Mouse (Mus musculus) stomach, embryonic 15.5 days (tissue): ENCODE data around the gene Exoc3l. TPM values are rescaled to one million over a fixed set of nuclear protein-coding genes. Genes with fewer than 3 reads are reported as not detected.

ENCODE experiments used
- ATAC-seq: fragments of 200-750 bp; cut with Nextera tagmentation; 2 replicates; pipeline ENCODE4 v1.8.0; 2017; ENCODE audit warnings: low read depth, moderate number of reproducible peaks, moderate TSS enrichment; ENCODE audit not compliant: insufficient read depth, low FRiP score
- H3K27ac ChIP-seq: fragments of 300-500 bp; sonication (generic); 2 replicates; pipeline ENCODE4 v1.5.1; 2015; ENCODE audit warnings: mild to moderate bottlenecking, inconsistent platforms
- H3K27me3 ChIP-seq: fragments of 300-500 bp; sonication (generic); replicated peaks from 2 replicates; pipeline ENCODE4 v1.6.1; 2015; ENCODE audit warnings: inconsistent platforms
- H3K36me3 ChIP-seq: fragments of 300-500 bp; sonication (generic); 2 replicates; pipeline ENCODE4 v1.6.1; 2015; ENCODE audit warnings: inconsistent platforms
- H3K4me1 ChIP-seq: fragments of 300-500 bp; sonication (generic); 2 replicates; pipeline ENCODE4 v1.6.1; 2015; ENCODE audit warnings: inconsistent platforms
- H3K4me2 ChIP-seq: fragments of 300-500 bp; sonication (generic); 2 replicates; pipeline ENCODE4 v1.6.1; 2015; ENCODE audit warnings: mild to moderate bottlenecking, inconsistent platforms
- H3K4me3 ChIP-seq: fragments of 300-500 bp; sonication (generic); replicated peaks from 2 replicates; pipeline ENCODE4 v1.5.1; 2015; ENCODE audit warnings: inconsistent platforms
- H3K9ac ChIP-seq: fragments of 300-500 bp; sonication (generic); 2 replicates; pipeline ENCODE4 v1.6.1; 2015; ENCODE audit warnings: inconsistent platforms
- H3K9me3 ChIP-seq: fragments of 300-500 bp; sonication (generic); 2 replicates; pipeline ENCODE4 v1.6.1; 2016; ENCODE audit warnings: inconsistent platforms
- WGBS: fragments of 180-500 bp; shearing (Covaris S2); methylation state at CpG from one replicate; pipeline ENCODE4 v1.1.7; 2015; 5-methylcytosine and 5-hydroxymethylcytosine counted together
- polyA plus RNA-seq: library from polyadenylated mRNA; unstranded; fragments of >200 nt; fragmentation: Nextera tagmentation; extraction: Ambion mirVana; gene quantifications from 2 replicates; pipeline ENCODE4 v1.2.1, GENCODE M21; 2015

Exoc3l gene
- polyA plus RNA-seq, 1 experiment from 2014 or later = 10.4 TPM

DNA sequence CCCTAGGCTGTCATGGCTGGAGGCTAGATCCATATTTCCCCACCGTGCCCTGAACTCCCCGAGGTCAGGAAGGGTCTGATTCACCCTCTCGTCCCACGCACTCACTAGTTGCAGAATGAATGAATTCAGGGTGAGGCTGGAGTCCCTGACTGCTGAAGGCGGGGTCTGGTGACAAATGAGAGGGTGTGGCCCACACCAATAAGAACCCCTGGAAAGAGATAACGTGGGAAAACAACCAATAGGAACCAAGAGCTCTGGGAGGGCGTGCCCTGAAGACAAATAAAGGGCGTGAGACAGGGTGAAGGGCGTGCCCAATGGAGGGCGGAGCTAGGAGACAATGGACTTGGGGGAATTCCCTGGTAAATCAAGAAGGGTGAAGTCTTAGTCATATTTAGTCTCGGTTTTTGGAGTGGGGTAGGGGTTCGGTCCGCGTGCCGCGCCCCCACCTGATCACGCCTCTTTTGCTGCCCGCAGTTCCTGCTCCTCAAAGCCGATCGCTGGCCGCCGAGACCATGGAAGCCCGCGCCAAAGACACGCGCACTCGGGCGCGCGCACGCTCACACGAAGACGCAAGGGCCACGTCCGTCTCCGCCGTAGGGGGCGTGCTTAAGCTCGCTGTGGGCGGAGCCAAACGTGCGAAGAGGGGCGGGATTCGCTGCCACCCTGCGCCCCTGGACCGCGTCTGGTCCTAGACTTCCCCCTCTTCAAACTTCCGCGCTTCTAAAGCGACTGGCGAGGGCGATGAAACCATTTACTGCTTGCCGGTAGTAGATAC is 6.8 kb downstream of the Exoc3l start:
- Histone ChIP-seq H3K4me1 (peaks cover 23% of the 10 kb centered on the region), H3K9me3 (no peaks in the 10 kb centered on the region), H3K4me3 (peak overlapping the region; percentile 57), H3K27ac (peak overlapping the region; percentile 91), H3K36me3 (no peaks in the 10 kb centered on the region), H3K4me2 (peak overlapping the region; percentile 84), H3K27me3 (peaks cover 10% of the 10 kb centered on the region), H3K9ac (peak overlapping the region; percentile 34; the same call in 1 of the 2 replicates)
- WGBS = under 1% methylated on average over 53 of the region's 53 CpGs
- peak; percentile 89 for ATAC-seq

DNA sequence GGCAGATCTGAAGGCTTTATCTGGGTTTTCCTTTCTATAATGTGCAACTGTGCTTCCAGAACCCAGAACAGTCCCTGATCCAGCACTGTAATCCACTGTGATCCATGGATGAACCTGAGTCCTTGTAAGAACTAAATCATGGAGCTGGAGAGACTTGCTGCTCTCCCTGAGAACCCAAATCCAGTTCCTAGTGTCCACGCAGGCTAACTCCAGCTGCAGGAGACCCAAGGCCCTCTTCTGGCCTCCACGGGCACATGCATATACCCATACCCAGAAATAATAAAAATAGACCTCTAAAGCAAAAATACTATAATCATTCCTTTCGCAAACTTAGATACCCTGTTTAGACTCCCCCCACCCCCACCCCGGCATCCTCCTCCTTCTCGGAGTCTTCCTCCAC is 7.7 kb downstream of the Exoc3l start:
- no peaks in the 10 kb centered on the region for H3K9me3 ChIP-seq
- peaks cover 10% of the 10 kb centered on the region for H3K27me3 ChIP-seq
- no peak overlapping the region for H3K27ac ChIP-seq
- peak overlapping the region; percentile 57; the same call in 1 of the 2 replicates for H3K4me3 ChIP-seq
- H3K9ac ChIP-seq = no peak overlapping the region
- peak overlapping the region; percentile 84 for H3K4me2 ChIP-seq
- no peak for ATAC-seq
- no peaks in the 10 kb centered on the region for H3K36me3 ChIP-seq
- peaks cover 24% of the 10 kb centered on the region for H3K4me1 ChIP-seq
- 83% methylated on average over 5 of the region's 5 CpGs for WGBS

DNA sequence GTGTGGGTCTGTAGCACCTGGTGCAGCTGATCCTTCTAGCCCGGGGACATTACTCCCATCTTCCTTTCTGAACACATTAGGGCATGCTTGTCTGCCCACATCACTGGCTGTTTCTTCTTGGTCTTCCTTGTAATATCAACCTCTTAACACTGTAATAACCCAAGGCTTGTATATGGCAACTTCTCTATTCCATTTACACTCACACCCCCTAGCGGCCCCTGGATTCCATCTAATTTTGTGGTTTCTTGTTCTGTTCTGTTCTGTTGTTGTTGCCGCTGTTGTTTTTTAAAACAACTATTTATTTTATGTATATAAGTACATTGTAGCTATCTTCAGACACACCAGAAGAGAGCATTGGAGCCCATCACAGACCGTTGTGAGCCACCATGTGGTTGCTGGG is 9.0 kb downstream of the Exoc3l start:
- H3K27me3 ChIP-seq = peaks cover 10% of the 10 kb centered on the region
- WGBS = 83% methylated on average over 4 of the region's 4 CpGs
- ATAC-seq = no peak
- H3K4me3 ChIP-seq = no peak overlapping the region
- H3K9ac ChIP-seq = no peak overlapping the region
- H3K27ac ChIP-seq = no peak overlapping the region
- H3K36me3 ChIP-seq = 0 out of 2 replicates have a peak, but pooled peaks cover 6% of the 10 kb centered on the region
- H3K9me3 ChIP-seq = no peaks in the 10 kb centered on the region
- peaks cover 27% of the 10 kb centered on the region for H3K4me1 ChIP-seq
- H3K4me2 ChIP-seq = no peak overlapping the region

DNA sequence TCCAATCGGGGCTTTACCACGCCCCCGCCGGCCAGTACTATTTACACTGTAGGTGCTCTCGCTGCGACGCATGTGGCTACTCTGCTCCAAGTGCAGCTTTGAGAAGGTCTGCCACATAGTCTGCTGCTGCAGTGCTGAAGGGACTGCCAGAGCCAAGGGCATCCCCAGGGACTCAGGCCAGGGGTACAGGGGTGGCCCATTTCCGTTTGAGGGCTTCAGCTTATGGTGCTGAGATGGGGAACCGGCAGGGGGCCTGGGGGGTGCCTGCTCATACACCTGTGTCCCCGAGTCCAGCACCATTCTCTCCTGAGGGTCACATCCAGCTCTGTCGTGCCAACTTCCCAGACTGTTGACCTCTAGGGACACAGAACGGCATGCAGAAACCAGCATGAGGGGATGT is 10.4 kb downstream of the Exoc3l start:
- H3K27me3 ChIP-seq = peaks cover 7% of the 10 kb centered on the region
- 0 out of 2 replicates have a peak, but pooled peaks cover 11% of the 10 kb centered on the region for H3K36me3 ChIP-seq
- no peaks in the 10 kb centered on the region for H3K9me3 ChIP-seq
- no peak for ATAC-seq
- H3K27ac ChIP-seq = no peak overlapping the region
- H3K4me3 ChIP-seq = no peak overlapping the region
- peaks cover 23% of the 10 kb centered on the region for H3K4me1 ChIP-seq
- H3K9ac ChIP-seq = no peak overlapping the region
- no peak overlapping the region for H3K4me2 ChIP-seq
- 49% methylated on average over 12 of the region's 12 CpGs for WGBS

DNA sequence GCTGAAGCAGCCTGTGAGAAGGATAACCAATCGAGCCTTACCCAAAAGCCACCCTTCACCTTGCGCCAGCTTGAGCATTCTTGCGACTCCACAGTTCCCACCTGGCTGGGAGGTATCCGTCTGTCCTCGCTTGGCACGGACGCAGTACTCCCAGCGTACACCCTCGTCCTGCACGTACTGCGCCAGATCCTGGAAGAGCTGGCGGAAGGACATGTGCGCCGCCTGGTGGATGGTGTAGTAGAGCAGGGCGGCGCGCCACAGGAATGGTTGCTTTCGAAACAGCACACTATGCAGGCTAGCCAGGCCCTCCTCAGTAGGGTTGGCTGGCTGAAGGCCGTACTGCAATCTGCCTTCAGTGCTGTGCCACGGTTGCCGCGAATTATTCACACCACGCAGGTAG is 12.8 kb downstream of the Exoc3l start:
- ATAC-seq = peak; percentile 53; the same call in 1 of the 2 replicates
- 33% methylated on average over 23 of the region's 23 CpGs for WGBS
- H3K27me3 ChIP-seq = peaks cover 18% of the 10 kb centered on the region
- H3K4me1 ChIP-seq = peaks cover 15% of the 10 kb centered on the region
- no peak overlapping the region for H3K27ac ChIP-seq
- no peak overlapping the region for H3K4me3 ChIP-seq
- no peaks in the 10 kb centered on the region for H3K9me3 ChIP-seq
- 0 out of 2 replicates have a peak, but pooled peaks cover 11% of the 10 kb centered on the region for H3K36me3 ChIP-seq
- no peak overlapping the region; the same call in 1 of the 2 replicates for H3K4me2 ChIP-seq
- H3K9ac ChIP-seq = no peak overlapping the region

DNA sequence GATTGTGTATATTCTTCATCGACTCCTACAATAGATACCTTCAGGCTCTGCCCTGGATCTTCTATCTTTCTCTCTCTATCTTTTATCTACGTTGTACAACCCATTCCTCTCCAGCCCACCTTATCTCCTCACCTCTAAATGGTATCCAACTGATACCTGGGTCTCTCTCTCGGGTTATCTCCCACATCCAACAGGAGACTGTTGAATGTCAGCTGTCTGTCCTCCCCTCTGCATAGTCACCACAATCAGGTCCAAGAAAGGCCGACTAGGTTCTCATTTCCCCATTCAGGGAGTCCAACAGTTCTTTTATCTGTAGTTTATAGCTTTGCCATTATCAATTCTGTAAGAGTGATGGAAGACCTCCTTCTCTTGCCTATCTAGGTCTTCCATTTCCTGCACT is 13.7 kb downstream of the Exoc3l start:
- Histone ChIP-seq H3K27me3 (peaks cover 26% of the 10 kb centered on the region), H3K4me3 (no peak overlapping the region), H3K4me2 (no peak overlapping the region), H3K9me3 (no peaks in the 10 kb centered on the region), H3K4me1 (peaks cover 14% of the 10 kb centered on the region; the same call in 1 of the 2 replicates), H3K27ac (no peak overlapping the region), H3K36me3 (0 out of 2 replicates have a peak, but pooled peaks cover 11% of the 10 kb centered on the region), H3K9ac (no peak overlapping the region)
- WGBS = 80% methylated on average over 4 of the region's 4 CpGs
- ATAC-seq = no peak

DNA sequence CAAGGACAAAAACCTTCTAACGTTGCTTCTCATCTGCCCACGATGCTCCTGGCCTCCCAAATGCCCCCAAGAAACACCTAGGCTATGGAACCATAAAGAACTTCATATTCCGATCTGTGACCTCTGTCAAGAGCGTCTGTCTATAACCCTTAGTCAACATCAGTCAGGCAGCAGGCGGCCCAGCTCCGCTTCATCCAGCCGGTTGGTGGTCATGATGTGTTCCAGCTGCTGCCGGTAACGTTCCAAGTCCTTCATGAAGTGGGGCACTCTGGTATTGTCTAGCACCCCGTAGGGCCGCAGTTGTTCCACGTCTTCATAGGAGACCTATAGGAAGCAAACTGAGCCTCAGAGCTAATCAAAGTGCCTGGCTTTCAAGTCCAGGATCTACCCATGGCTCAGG is 14.1 kb downstream of the Exoc3l start:
- peaks cover 14% of the 10 kb centered on the region; the same call in 1 of the 2 replicates for H3K4me1 ChIP-seq
- H3K36me3 ChIP-seq = 0 out of 2 replicates have a peak, but pooled peaks cover 11% of the 10 kb centered on the region
- ATAC-seq = no peak
- H3K4me3 ChIP-seq = no peak overlapping the region
- no peaks in the 10 kb centered on the region for H3K9me3 ChIP-seq
- H3K9ac ChIP-seq = no peak overlapping the region
- H3K27me3 ChIP-seq = peaks cover 30% of the 10 kb centered on the region
- WGBS = 82% methylated on average over 12 of the region's 12 CpGs
- no peak overlapping the region for H3K4me2 ChIP-seq
- no peak overlapping the region for H3K27ac ChIP-seq

DNA sequence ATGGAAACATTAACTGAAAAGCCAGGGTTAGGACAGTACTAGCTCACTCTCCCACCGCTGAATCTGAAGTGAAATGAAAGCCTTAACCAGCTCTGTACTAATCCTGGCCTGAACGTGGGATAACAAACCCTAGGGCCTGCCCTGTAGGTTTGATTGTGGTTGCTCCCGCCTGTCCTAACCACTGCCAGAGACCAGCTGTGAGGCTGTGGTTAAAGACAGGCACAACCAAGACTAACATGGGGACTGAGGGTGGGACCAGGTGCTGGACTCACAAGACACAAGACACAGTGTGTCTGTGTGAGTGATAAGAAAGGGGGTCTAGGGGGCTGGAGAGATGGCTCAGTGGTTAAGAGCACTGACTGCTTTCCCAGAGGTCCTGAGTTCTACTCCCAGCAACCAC is 15.3 kb downstream of the Exoc3l start:
- Histone ChIP-seq H3K4me3 (no peak overlapping the region), H3K4me1 (peaks cover 24% of the 10 kb centered on the region), H3K9ac (no peak overlapping the region), H3K9me3 (no peaks in the 10 kb centered on the region), H3K27me3 (peaks cover 42% of the 10 kb centered on the region), H3K27ac (no peak overlapping the region), H3K4me2 (no peak overlapping the region), H3K36me3 (0 out of 2 replicates have a peak, but pooled peaks cover 11% of the 10 kb centered on the region)
- ATAC-seq = no peak
- WGBS = 67% methylated on average over 3 of the region's 3 CpGs

DNA sequence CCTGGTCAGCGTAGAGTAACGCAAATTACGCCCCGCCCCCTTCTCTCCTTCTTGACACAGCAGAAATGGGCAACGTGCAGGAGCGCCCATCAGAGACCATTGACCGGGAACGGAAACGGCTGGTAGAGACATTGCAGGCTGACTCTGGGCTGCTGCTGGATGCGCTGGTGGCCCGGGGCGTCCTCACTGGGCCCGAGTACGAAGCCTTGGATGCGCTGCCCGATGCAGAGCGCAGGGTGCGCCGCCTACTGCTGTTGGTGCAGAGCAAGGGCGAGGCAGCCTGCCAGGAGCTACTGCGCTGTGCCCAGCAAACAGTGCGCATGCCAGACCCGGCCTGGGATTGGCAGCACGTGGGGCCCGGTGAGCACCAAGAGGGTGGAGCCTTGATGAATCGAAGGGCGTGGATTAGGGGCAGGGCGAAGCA is 17.0 kb downstream of the Exoc3l start:
- Histone ChIP-seq H3K4me2 (peak overlapping the region; percentile 55), H3K4me1 (peaks cover 30% of the 10 kb centered on the region), H3K9me3 (no peaks in the 10 kb centered on the region), H3K27ac (no peak overlapping the region), H3K27me3 (peaks cover 58% of the 10 kb centered on the region), H3K4me3 (peak overlapping the region; percentile 18; the same call in 1 of the 2 replicates), H3K36me3 (0 out of 2 replicates have a peak, but pooled peaks cover 11% of the 10 kb centered on the region), H3K9ac (no peak overlapping the region)
- ATAC-seq = peak; percentile 73
- 3% methylated on average over 28 of the region's 28 CpGs for WGBS

DNA sequence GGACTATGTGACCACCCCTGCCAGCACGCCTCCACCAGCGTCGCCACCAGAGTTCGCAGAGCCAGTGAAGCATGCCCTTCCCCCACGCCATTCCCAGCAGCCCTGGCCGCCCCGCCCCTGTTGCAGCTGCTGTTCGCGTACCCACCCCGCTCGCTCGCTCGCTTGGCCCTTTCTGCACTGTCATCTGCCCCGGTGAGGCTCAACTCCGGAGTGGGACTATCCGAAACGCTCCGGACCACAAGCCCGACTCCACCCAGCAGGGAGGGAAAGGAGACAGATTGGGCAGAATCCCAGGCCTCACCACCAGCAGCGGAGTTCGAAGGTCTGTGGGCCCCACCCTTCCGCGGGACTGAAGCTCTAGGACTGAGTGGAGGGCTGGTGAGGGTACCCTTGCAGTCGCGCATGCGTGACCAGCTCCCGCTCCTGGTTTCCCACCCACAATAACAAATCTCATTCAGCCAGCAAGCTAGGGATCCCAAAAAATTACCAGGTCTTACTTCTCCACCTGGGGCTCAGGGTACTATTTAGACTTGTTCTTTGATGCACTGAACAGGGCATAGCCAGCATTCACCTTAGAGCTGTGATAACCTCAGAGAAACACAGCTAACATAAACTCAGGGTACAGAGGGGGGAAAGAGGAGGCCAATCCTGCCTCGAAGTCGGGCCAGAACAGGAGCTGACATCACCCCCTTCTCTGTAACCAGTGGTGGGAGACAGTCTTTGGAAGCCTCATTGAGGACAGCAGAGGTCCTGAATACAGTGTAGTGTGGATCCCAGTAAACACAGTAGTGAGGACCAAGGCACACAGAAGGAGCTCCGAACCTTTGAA is 19.4 kb downstream of the Exoc3l start:
- H3K4me3 ChIP-seq = peak overlapping the region; percentile 42
- peak; percentile 36; the same call in 1 of the 2 replicates for ATAC-seq
- peaks cover 78% of the 10 kb centered on the region for H3K27me3 ChIP-seq
- no peak overlapping the region for H3K9ac ChIP-seq
- 0 out of 2 replicates have a peak, but pooled peaks cover 2% of the 10 kb centered on the region for H3K36me3 ChIP-seq
- no peaks in the 10 kb centered on the region for H3K9me3 ChIP-seq
- peak overlapping the region; percentile 81 for H3K4me2 ChIP-seq
- no peak overlapping the region for H3K27ac ChIP-seq
- peaks cover 26% of the 10 kb centered on the region for H3K4me1 ChIP-seq
- WGBS = 4% methylated on average over 30 of the region's 30 CpGs

DNA sequence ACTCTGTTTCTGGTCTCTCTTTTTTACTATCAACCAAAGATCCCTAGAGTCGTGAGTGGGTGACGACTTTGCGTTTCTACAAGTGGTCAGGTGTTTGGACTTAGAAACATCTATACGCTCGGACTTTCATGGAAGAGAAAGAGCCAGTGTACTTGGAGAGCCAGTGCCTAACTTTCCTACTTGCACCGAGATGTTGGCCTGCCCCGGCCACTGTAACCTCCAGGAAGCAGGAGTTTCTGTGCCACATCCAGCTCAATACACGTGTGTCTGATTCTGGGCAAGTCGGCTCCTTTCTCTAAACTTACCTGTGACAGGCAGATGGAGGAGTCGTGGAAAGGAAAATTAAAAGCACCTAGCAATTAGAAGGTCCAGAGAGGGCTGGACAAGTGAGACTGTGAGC is 20.1 kb downstream of the Exoc3l start, which contains the start of gene Nol3:
TSS of gene Nol3 (plus strand) at position 301 of the 400 bp plus-strand sequence.
- WGBS = 4% methylated on average over 10 of the region's 10 CpGs
- peak within 1 kb of the TSS; percentile 42 for H3K4me3 ChIP-seq
- ATAC-seq = no peak
- no peaks in the 10 kb centered on the region for H3K36me3 ChIP-seq
- no peaks in the 10 kb centered on the region for H3K9me3 ChIP-seq
- peak within 1 kb of the TSS; percentile 81 for H3K4me2 ChIP-seq
- no peak within 1 kb of the TSS for H3K27ac ChIP-seq
- peaks cover 85% of the 10 kb centered on the region for H3K27me3 ChIP-seq
- no peak within 1 kb of the TSS for H3K9ac ChIP-seq
- peaks cover 27% of the 10 kb centered on the region for H3K4me1 ChIP-seq
